Mouse (Mus musculus) 416B (cell line): ENCODE data around the gene Scgb1b11.
"Not testable (repeated sequence)": the region's sequence is repeated elsewhere in the genome, so short reads cannot be mapped to it uniquely, and the experiment has no call there.

Experiments
- DNase-seq: peaks from one replicate; pipeline ENCODE4 v3.0.0; 2011; ENCODE audit warnings: low read depth

Gene Scgb1b11

GRCm38 (mm10) chr7:32222540-32222939 is at the start of gene Scgb1b11:
Gene Scgb1b11 (plus strand): TSS chr7:32222840.
- not testable (repeated sequence) for DNase-seq

- DNase-seq, result not testable (repeated sequence)
Observed at GRCm38 (mm10) chr7:32211045-32211444, 11.6 kb upstream of the Scgb1b11 start, which contains the start of gene Scgb2b11. Gene Scgb2b11 (minus strand): TSS chr7:32211145.
